ENCODE assay signal across 8 mouse cellular contexts in the genomic region with DNA sequence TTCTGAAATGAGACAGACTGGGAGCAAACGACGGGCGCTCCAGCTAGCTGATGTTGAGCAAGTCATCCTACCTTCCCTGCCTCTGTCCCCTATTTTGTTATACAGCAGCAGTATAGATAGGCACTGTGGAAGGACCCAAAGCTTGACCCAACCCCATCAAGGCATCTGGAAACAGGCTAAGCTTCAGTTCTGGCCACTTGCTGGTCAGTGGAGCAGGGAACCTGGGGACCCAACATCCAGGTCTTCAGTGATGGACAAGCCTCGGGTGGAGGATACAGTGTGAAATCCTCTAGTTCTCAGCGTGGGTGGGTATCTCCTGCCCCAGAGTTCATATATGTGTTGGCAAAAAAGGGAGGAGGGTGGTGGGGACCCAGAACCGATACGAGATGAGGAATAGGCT. TPM values are rescaled to one million over a fixed set of nuclear protein-coding genes. Genes with fewer than 3 reads are reported as not detected.
DNase-seq lines count a peak whose midpoint lies in the region; ATAC-seq and TF ChIP-seq lines count a peak whose summit lies in the region.
"Had no signal": no experiment of that assay in that cellular context is flagged by ENCODE, and none has a peak within 500 bp of the region (broad histone marks: within the 10 kb centered on the region; RNA-seq: fewer than 3 reads in every experiment).

No protein-coding gene starts in this region.

- peak overlapping the region; percentile 97 for H3K4me2 ChIP-seq in forebrain, embryonic 14.5 days (ENCODE audit: low read length)
- peak overlapping the region; percentile 88 for H3K4me2 ChIP-seq in limb, embryonic 15.5 days
- peak overlapping the region; percentile 78 for H3K4me2 ChIP-seq in stomach, embryonic 14.5 days (replicated peaks; ENCODE audit: low read depth, low read length)

- intact Hi-C loops in left cerebral cortex, postnatal 14 days (cut with DNase I) = no loop called here

- peak overlapping the region; percentile 60; the same call in 1 of the 2 replicates for H3K9ac ChIP-seq in forebrain, embryonic 14.5 days (ENCODE audit: low read length)
- H3K9ac ChIP-seq in limb, embryonic 15.5 days = no peak overlapping the region
- H3K9ac ChIP-seq in stomach, embryonic 14.5 days (replicated peaks; ENCODE audit: low read depth, low read length) = no peak overlapping the region

- H3K9me3 ChIP-seq in forebrain, embryonic 14.5 days (replicated peaks; ENCODE audit: control insufficient read depth, low read length) = no peaks in the 10 kb centered on the region
- no peaks in the 10 kb centered on the region for H3K9me3 ChIP-seq in limb, embryonic 15.5 days
- no peaks in the 10 kb centered on the region for H3K9me3 ChIP-seq in stomach, embryonic 14.5 days (ENCODE audit: control insufficient read depth, low read depth, low read length)

- TF ChIP-seq POLR2A in lung, adult 2 months (IDR thresholded peaks at IDR 0.05; ENCODE audit: borderline replicate concordance, extremely low read depth, low read depth, low read length) = no peak

- WGBS in forebrain, embryonic 14.5 days = 35% methylated on average over 7 of the region's 7 CpGs
- WGBS in limb, embryonic 15.5 days = 40% methylated on average over 7 of the region's 7 CpGs
- WGBS in stomach, embryonic 14.5 days = 38% methylated on average over 7 of the region's 7 CpGs
- 54% methylated on average over 7 of the region's 7 CpGs for WGBS in lung, adult 2 months

- peaks cover 31% of the 10 kb centered on the region for H3K27me3 ChIP-seq in forebrain, embryonic 14.5 days (replicated peaks; ENCODE audit: control insufficient read depth, insufficient read depth, low read length)
- peaks cover 62% of the 10 kb centered on the region for H3K27me3 ChIP-seq in limb, embryonic 15.5 days
- H3K27me3 ChIP-seq in stomach, embryonic 14.5 days (ENCODE audit: control insufficient read depth, insufficient read depth, low read length) = peaks cover 33% of the 10 kb centered on the region

- peak overlapping the region; percentile 96 for H3K27ac ChIP-seq in layer of hippocampus, adult 2 months
- H3K27ac ChIP-seq in forebrain, embryonic 14.5 days (ENCODE audit: low read depth, low read length) = no peak overlapping the region
- no peak overlapping the region for H3K27ac ChIP-seq in limb, embryonic 15.5 days
- H3K27ac ChIP-seq in stomach, embryonic 14.5 days (ENCODE audit: low read length) = no peak overlapping the region

- ATAC-seq in forebrain, embryonic 14.5 days = peak; percentile 30; the same call in 1 of the 2 replicates
- ATAC-seq in limb, embryonic 15.5 days (ENCODE audit: insufficient number of reproducible peaks, low FRiP score, low TSS enrichment, low read depth) = no peak
- no peak for ATAC-seq in stomach, embryonic 14.5 days (ENCODE audit: insufficient number of reproducible peaks, insufficient read depth, low FRiP score, low read depth)
- ATAC-seq: Patski had no signal

- no peak for TF ChIP-seq CTCF in layer of hippocampus, adult 2 months (conservative IDR thresholded peaks at IDR 0.05)
- TF ChIP-seq CTCF in lung, adult 2 months (IDR thresholded peaks at IDR 0.05; ENCODE audit: insufficient read depth, low read length) = no peak

- H3K4me1 ChIP-seq in forebrain, embryonic 14.5 days (ENCODE audit: control insufficient read depth, insufficient read depth, low read length) = 0 out of 2 replicates have a peak, but pooled peaks cover 3% of the 10 kb centered on the region
- H3K4me1 ChIP-seq in limb, embryonic 15.5 days = peaks cover 14% of the 10 kb centered on the region
- 0 out of 2 replicates have a peak, but pooled peaks cover 4% of the 10 kb centered on the region for H3K4me1 ChIP-seq in stomach, embryonic 14.5 days (ENCODE audit: control insufficient read depth, insufficient read depth, low read length)
- H3K4me1 ChIP-seq in lung, adult 2 months (ENCODE audit: control insufficient read depth, insufficient read depth, low read length) = peaks cover 9% of the 10 kb centered on the region

- no peaks in the 10 kb centered on the region for H3K36me3 ChIP-seq in forebrain, embryonic 14.5 days (ENCODE audit: control insufficient read depth, insufficient read depth, low read length)
- no peaks in the 10 kb centered on the region for H3K36me3 ChIP-seq in limb, embryonic 15.5 days
- H3K36me3 ChIP-seq in stomach, embryonic 14.5 days (ENCODE audit: control insufficient read depth, insufficient read depth, low read length) = no peaks in the 10 kb centered on the region

- H3K4me3 ChIP-seq in layer of hippocampus, adult 2 months = peak overlapping the region; percentile 73
- H3K4me3 ChIP-seq in forebrain, embryonic 14.5 days (ENCODE audit: low read depth, low read length) = peak overlapping the region; percentile 43
- H3K4me3 ChIP-seq in limb, embryonic 15.5 days = peak overlapping the region; percentile 44
- peak overlapping the region; percentile 37; the same call in 1 of the 2 replicates for H3K4me3 ChIP-seq in stomach, embryonic 14.5 days (ENCODE audit: low read depth, low read length)
- H3K4me3 ChIP-seq in lung, adult 2 months (replicated peaks; ENCODE audit: extremely low read depth, low read depth, low read length) = no peak overlapping the region

- DNase-seq in layer of hippocampus, adult 2 months (ENCODE audit: low spot score in 2 of 2) = no peak
- DNase-seq in layer of hippocampus, postnatal 25 days (ENCODE audit: extremely low spot score in 1 of 2, low spot score in 1 of 2) = no peak
- DNase-seq in forebrain, embryonic 14.5 days (ENCODE audit: low spot score) = no peak
- DNase-seq in left cerebral cortex, postnatal 14 days (ENCODE audit: low spot score in 2 of 2) = no peak
- DNase-seq in lung, adult 2 months = no peak

RNA-seq across cellular contexts. Expression of a gene that starts 5.7 kb away (rescaled TPM):
- total RNA-seq in layer of hippocampus, adult 2 months (2021) = 10 to 100 TPM; 19.3 to 19.7 TPM
- 10 to 100 TPM; 14.8 to 26.6 TPM for total RNA-seq in layer of hippocampus, postnatal 25 days (2021)
- polyA plus RNA-seq in forebrain, embryonic 14.5 days (2014; fragmentation: Nextera tagmentation; extraction: Ambion mirVana) = 1.1 and 1.2 TPM in 2 replicates
- 1.0 and 1.2 TPM in 2 replicates for polyA plus RNA-seq in limb, embryonic 15.5 days (2015; fragmentation: Nextera tagmentation; extraction: Ambion mirVana)
- 0.55 and 1.6 TPM in 2 replicates for polyA plus RNA-seq in stomach, embryonic 14.5 days (2014; fragmentation: Nextera tagmentation; extraction: Ambion mirVana)
- total RNA-seq in left cerebral cortex, postnatal 14 days (2021) = 10 to 100 TPM; 28.9 to 36.4 TPM
- polyA plus RNA-seq in lung, adult 2 months (2012; rRNA removed) = 1.4 and 1.8 TPM in 2 replicates

RNA-seq across cellular contexts. Expression of a gene that starts 5.8 kb away (rescaled TPM):
- 10 to 100 TPM; 44.5 to 46.3 TPM for total RNA-seq in layer of hippocampus, adult 2 months (2021)
- 10 to 100 TPM; 44.3 to 46.9 TPM for total RNA-seq in layer of hippocampus, postnatal 25 days (2021)
- polyA plus RNA-seq in forebrain, embryonic 14.5 days (2014; fragmentation: Nextera tagmentation; extraction: Ambion mirVana) = 130 and 135 TPM in 2 replicates
- 92.1 and 93.8 TPM in 2 replicates for polyA plus RNA-seq in limb, embryonic 15.5 days (2015; fragmentation: Nextera tagmentation; extraction: Ambion mirVana)
- 111 and 115 TPM in 2 replicates for polyA plus RNA-seq in stomach, embryonic 14.5 days (2014; fragmentation: Nextera tagmentation; extraction: Ambion mirVana)
- 10 to 100 TPM; 50.1 to 52.2 TPM for total RNA-seq in left cerebral cortex, postnatal 14 days (2021)
- 7.4 and 17.1 TPM in 2 replicates for polyA plus RNA-seq in lung, adult 2 months (2012; rRNA removed)

RNA-seq across cellular contexts. Expression of a gene that starts 30.5 kb away (rescaled TPM):
- 1 to 10 TPM in 1 of 2 experiments, under 1 TPM in 1; 0.76 to 1.0 TPM for total RNA-seq in layer of hippocampus, adult 2 months (2021)
- total RNA-seq in layer of hippocampus, postnatal 25 days (2021) = under 1 TPM; 0.57 to 0.80 TPM
- 0.12 and 0.15 TPM in 2 replicates for polyA plus RNA-seq in forebrain, embryonic 14.5 days (2014; fragmentation: Nextera tagmentation; extraction: Ambion mirVana)
- polyA plus RNA-seq in limb, embryonic 15.5 days (2015; fragmentation: Nextera tagmentation; extraction: Ambion mirVana) = 0.40 and 0.42 TPM in 2 replicates
- 0.26 and 0.43 TPM in 2 replicates for polyA plus RNA-seq in stomach, embryonic 14.5 days (2014; fragmentation: Nextera tagmentation; extraction: Ambion mirVana)
- total RNA-seq in left cerebral cortex, postnatal 14 days (2021) = 1 to 10 TPM; 1.0 to 1.6 TPM
- 0.05 and 0.07 TPM in 2 replicates for polyA plus RNA-seq in lung, adult 2 months (2012; rRNA removed)

RNA-seq across cellular contexts. Expression of a gene that starts 51.0 kb away (rescaled TPM):
- total RNA-seq in layer of hippocampus, adult 2 months (2021) = 1 to 10 TPM; 8.7 to 9.1 TPM
- 1 to 10 TPM; 7.8 to 8.1 TPM for total RNA-seq in layer of hippocampus, postnatal 25 days (2021)
- polyA plus RNA-seq in forebrain, embryonic 14.5 days (2014; fragmentation: Nextera tagmentation; extraction: Ambion mirVana) = 11.9 and 14.2 TPM in 2 replicates
- 8.8 and 10.1 TPM in 2 replicates for polyA plus RNA-seq in limb, embryonic 15.5 days (2015; fragmentation: Nextera tagmentation; extraction: Ambion mirVana)
- 13.7 and 14.3 TPM in 2 replicates for polyA plus RNA-seq in stomach, embryonic 14.5 days (2014; fragmentation: Nextera tagmentation; extraction: Ambion mirVana)
- total RNA-seq in left cerebral cortex, postnatal 14 days (2021) = 1 to 10 TPM; 8.8 to 9.0 TPM
- 3.4 and 4.4 TPM in 2 replicates for polyA plus RNA-seq in lung, adult 2 months (2012; rRNA removed)
